Mouse (Mus musculus) c-Kit-positive CD71-positive TER-119-positive erythroid progenitor cells, embryonic 14.5 days (primary cell): ENCODE results near the gene Vsnl1.

Experiments used
- DNase-seq: peaks from one replicate; pipeline ENCODE4 v3.0.0-alpha.2; 2013; ENCODE audit warnings: low spot score

The Vsnl1 gene

DNA sequence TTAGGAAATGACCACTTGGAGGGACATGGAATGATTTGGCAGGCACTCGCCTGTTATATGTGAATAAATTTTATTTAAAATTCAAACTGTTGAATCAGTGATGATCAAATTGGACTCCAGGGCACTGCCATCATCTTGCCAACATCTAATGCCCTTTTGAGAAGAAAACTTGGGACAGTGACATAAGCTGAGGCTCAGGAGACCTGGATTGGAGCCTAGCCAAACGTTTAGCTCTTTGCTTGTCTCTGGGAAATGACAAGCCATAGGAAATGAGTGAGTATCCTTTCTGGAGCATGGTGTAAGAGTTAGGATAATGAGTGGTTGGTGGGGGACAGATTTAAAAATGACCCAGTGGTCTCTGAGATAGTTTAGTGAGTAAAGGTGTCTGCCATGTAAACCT is 57.0 kb downstream of the Vsnl1 start:
- DNase-seq: no peak

GRCm38 (mm10) chr12:11370056-11370455 is 66.4 kb downstream of the Vsnl1 start:
- DNase-seq: no peak

- no peak for DNase-seq
Observed at GRCm38 (mm10) chr12:11367099-11367765, 69.2 kb downstream of the Vsnl1 start.

DNA sequence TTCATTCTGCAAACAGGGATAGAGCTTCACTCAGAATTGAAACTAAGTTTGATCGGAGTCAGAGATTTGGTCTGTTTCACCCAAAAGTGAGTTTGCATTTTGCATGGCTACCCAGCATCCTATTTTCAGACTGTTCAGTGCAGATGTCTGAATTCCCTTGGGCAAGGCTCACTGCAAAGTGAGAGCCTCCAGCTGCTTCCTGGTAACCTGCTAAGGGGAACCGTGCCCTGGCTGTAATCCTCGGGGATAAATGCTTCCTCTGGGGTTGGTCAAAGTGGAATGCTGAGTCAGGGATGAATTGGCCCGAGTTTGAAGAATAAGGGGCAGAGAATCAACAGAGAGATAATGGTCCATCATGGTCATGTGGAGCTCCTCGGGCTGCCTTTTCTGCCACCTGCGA is 71.5 kb downstream of the Vsnl1 start:
- DNase-seq: no peak

- DNase-seq: no peak
Observed at GRCm38 (mm10) chr12:11362435-11362834, 74.0 kb downstream of the Vsnl1 start.

DNA sequence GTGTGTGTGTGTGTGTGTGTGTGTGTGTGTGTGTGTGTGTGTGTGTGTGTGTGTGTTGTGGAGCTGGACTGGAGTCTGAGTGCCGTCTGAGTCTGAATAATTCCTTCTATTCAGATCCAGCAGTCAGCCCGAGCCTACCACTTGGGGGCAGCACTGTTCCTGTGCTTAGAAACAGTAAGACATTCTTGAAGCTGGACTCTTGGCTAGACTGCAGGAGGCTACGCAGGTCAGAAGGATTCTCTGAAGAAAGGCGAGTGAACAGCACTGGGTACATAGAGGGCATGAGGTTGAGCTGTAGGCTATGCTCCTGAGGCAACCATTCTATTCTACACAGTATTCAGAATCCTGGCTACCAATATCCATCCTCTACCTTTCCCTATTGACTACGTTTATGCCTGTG is 85.5 kb downstream of the Vsnl1 start:
- DNase-seq: peak; percentile 19

- DNase-seq: no peak
Observed at GRCm38 (mm10) chr12:11349870-11350269, 86.5 kb downstream of the Vsnl1 start.

GRCm38 (mm10) chr12:11348423-11348822 is 88.0 kb downstream of the Vsnl1 start:
- DNase-seq: no peak

GRCm38 (mm10) chr12:11345963-11346362 is 90.5 kb downstream of the Vsnl1 start:
- no peak for DNase-seq

DNA sequence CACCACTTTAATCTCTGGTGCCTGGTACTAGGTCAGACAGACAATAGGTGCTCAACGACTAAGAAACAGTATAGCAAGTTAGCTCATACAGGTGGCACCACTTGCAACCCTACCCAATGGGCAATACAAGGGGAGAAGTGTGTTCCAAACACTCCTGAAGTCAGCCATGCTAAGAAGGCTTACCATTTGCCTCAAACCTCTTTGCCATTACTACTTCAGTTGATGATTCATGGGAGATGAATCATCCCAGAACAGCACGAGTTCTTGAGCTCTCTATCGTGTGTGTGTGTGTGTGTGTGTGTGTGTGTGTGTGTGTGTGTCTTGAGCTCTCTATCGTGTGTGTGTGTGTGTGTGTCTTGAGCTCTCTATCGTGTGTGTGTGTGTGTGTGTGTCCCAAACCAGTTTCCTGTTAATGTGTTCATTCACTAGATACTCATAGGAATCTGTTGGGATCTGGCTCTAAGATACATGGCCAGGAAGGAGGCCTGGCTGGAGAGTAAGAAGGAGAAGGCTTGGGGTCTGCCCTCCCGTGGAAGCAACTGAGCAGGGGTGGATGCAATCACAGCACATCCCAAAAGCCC is 94.3 kb downstream of the Vsnl1 start:
- no peak for DNase-seq

DNA sequence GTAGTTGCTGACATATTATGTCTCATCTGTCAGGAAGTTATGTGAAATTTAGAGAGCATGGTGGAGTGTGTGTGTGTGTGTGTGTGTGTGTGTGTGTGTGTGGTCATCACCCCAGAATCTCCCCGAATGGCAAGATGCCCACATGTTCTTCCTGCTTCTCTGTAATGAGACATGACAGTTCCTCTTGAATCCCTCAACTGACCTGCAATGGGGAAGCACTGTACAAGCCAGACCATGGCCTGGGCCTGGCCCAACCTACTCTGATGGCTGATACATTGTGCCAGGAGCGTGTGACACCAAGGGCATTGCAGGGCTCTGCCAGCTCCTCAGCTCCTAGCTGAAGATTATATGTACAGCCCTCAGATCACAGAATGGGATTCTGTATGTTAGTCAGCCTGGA is 98.2 kb downstream of the Vsnl1 start:
- DNase-seq: no peak

- DNase-seq: peak; percentile 27
Observed at GRCm38 (mm10) chr12:11336845-11337244, 99.6 kb downstream of the Vsnl1 start.

GRCm38 (mm10) chr12:11326483-11326882 is 109.9 kb downstream of the Vsnl1 start:
- DNase-seq: no peak

DNA sequence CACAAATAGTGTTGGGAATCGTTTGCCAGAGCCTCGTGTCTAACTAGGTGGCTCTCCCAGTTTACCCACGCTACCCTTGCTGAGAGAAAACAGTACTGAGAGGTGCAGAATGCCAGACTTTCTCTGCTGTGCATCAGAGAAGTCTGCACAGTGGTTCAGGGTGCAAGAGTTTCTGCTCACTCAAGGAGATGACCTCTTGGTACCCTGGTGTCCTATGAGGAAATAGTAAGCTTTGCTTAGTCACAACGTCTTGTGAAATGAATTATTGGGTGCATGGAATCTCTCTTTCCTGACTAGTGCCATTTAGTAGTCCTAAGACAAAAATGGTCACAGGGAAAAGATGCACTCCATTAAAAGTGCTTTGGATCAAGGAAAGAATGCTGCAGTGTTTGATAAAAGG is 111.9 kb downstream of the Vsnl1 start:
- no peak for DNase-seq

DNA sequence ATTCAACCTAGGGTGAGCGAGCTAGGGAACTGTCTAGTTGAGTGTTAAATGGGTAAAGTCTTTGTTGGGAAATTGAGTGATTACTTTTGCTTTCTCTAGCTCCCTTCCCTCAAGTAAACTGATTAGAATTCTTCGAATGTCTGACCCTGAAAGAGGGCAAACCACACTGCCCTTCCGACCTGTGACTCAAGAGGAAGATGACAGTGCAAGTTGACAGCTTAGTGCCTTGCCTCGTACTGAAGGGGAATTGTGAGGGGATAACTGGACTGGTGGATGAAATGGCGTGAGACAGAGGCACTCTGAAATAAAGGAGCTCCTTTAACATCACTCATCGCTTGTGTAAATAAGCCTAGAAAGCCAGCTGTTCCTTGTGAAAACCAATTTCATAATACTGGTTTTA is 118.7 kb downstream of the Vsnl1 start:
- no peak for DNase-seq

- no peak for DNase-seq
Observed at GRCm38 (mm10) chr12:11313840-11314239, 122.6 kb downstream of the Vsnl1 start.

- DNase-seq: no peak
Observed at GRCm38 (mm10) chr12:11311106-11311505, 125.3 kb downstream of the Vsnl1 start.

- DNase-seq: no peak
Observed at GRCm38 (mm10) chr12:11306753-11307645, 129.4 kb downstream of the Vsnl1 start.

- DNase-seq: no peak
Observed at GRCm38 (mm10) chr12:11300858-11301257, 135.6 kb downstream of the Vsnl1 start.

DNA sequence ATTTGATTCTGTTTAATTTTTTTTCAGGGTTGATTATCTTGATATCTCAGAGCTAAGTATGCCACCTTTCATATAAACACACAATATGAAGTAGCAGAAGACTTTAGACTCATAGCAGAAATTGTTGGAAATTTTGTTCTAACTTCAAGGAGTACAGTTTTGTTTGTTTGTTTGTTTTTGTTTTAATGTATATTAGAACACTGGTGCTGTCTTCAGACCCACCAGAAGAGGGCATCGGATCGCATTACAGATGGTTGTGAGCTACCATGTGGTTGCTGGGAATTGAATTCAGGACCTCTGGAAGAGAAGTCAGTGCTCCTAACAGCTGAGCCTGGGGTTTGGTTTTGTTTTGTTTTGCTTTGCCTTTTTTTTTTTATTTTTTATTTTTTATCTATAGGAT is 150.0 kb downstream of the Vsnl1 start:
- no peak for DNase-seq

GRCm38 (mm10) chr12:11281584-11281983 is 154.8 kb downstream of the Vsnl1 start:
- no peak for DNase-seq

DNA sequence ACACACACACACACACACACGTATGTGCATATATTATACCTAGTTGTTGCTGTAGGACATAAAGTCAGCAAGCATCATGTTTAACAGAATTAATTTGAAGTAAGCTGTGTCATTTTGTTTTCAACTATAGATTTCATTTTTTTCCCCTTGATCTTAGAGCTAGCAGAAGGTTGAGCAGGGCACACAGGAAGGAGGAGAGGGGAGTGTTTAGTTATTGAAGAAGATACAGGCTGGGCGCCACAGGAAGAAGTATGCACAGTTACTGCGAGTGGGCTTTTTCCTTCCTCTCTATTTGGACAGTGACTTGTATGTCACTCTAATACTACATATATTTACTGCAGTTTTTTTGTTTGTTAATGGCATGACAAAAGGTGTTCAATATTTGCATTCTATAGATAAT is 156.5 kb downstream of the Vsnl1 start:
- DNase-seq: no peak

- no peak for DNase-seq
Observed at GRCm38 (mm10) chr12:11277207-11277606, 159.2 kb downstream of the Vsnl1 start.
